Mouse (Mus musculus): ENCODE measurements at regions not wholly inside any gene's neighbourhood (a gene's known extent, or its start where the extent isn't known, plus 50 kb on each side); places are given as distances from the start of the nearest gene placed in this dataset.

DNA sequence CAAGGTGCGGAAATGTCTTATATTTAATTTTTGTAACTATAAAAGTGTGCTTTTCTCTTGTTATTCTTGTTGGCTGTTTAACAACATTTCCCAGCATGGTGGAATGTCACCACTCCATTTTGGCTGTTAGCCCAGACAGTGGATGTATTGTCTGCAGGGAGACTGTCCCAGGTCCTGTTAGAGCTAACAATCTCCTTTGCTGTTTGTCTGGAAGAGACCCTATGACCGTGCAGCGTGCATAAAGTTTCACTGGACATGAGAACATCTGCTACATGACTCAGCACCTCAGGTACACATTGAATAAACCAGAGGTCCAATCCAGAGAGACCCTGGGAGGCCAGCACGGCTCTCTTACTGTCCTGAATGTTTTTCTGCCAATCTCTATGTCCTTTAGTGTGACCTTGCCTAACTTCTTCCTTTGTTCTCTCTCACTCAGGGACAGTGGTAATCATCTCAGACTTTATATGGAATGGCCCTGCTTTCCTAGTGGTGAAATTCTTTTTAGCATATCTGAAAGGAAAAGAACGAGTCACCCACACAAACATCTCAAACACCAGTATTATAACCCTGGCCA is 450.7 kb downstream of the Fgf9 start:
- H3K4me2 ChIP-seq (ENCODE audit: low read depth, low read length) = no peak overlapping the region
- WGBS = 58% methylated on average over 5 of the region's 5 CpGs
- no peak overlapping the region for H3K4me3 ChIP-seq (ENCODE audit: low read depth, low read length)
- H3K36me3 ChIP-seq (ENCODE audit: control insufficient read depth, insufficient read depth, low read length) = no peaks in the 10 kb centered on the region
- H3K4me1 ChIP-seq (ENCODE audit: control insufficient read depth, insufficient read depth, low read length) = no peaks in the 10 kb centered on the region
- no peaks in the 10 kb centered on the region for H3K27me3 ChIP-seq (ENCODE audit: control insufficient read depth, insufficient read depth, low read length)
- ATAC-seq (ENCODE audit: low read depth) = no peak; the same call in 1 of the 2 replicates
- no peak overlapping the region for H3K27ac ChIP-seq (ENCODE audit: low read depth, low read length)
- no peak overlapping the region for H3K9ac ChIP-seq (replicated peaks; ENCODE audit: low read depth, low read length)
- H3K9me3 ChIP-seq (ENCODE audit: control insufficient read depth, low read length) = no peaks in the 10 kb centered on the region

- Histone ChIP-seq H3K9ac (replicated peaks; ENCODE audit: low read depth, low read length) (no peak overlapping the region), H3K4me3 (ENCODE audit: low read depth, low read length) (no peak overlapping the region), H3K27me3 (ENCODE audit: control insufficient read depth, insufficient read depth, low read length) (no peaks in the 10 kb centered on the region), H3K4me1 (ENCODE audit: control insufficient read depth, insufficient read depth, low read length) (no peaks in the 10 kb centered on the region), H3K4me2 (ENCODE audit: low read depth, low read length) (no peak overlapping the region), H3K36me3 (ENCODE audit: control insufficient read depth, insufficient read depth, low read length) (no peaks in the 10 kb centered on the region), H3K9me3 (ENCODE audit: control insufficient read depth, low read length) (no peaks in the 10 kb centered on the region), H3K27ac (ENCODE audit: low read depth, low read length) (no peak overlapping the region)
- 54% methylated on average over 5 of the region's 5 CpGs for WGBS
- no peak for ATAC-seq (ENCODE audit: low read depth)
Observed at GRCm38 (mm10) chr14:58520384-58520783, 450.0 kb downstream of the Fgf9 start.

DNA sequence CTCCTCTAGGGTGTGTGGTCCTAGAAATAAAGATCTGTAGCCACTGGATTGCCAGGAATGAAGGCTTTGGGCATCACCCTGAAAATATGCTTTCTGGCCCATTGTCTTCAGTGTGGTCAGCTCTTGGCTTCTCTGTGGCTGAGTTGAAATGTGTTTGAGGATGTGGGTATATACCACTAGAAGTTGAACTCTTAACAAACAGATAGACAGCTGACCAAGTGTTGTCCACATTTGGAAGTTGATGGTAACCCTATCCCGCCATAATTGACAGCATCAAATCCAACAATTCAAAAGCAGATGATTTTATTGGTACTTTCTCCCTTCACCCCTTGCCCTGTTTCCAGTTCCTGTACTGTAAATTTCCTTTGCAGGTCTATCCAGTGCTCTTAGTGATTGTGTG is 448.7 kb downstream of the Fgf9 start:
- 87% methylated on average over 1 of the region's 1 CpGs for WGBS
- H3K27me3 ChIP-seq (ENCODE audit: control insufficient read depth, insufficient read depth, low read length) = no peaks in the 10 kb centered on the region
- no peak overlapping the region for H3K4me2 ChIP-seq (ENCODE audit: low read depth, low read length)
- no peak overlapping the region for H3K27ac ChIP-seq (ENCODE audit: low read depth, low read length)
- no peak overlapping the region for H3K4me3 ChIP-seq (ENCODE audit: low read depth, low read length)
- no peak overlapping the region for H3K9ac ChIP-seq (replicated peaks; ENCODE audit: low read depth, low read length)
- H3K4me1 ChIP-seq (ENCODE audit: control insufficient read depth, insufficient read depth, low read length) = no peaks in the 10 kb centered on the region
- no peak for ATAC-seq (ENCODE audit: low read depth)
- no peaks in the 10 kb centered on the region for H3K9me3 ChIP-seq (ENCODE audit: control insufficient read depth, low read length)
- H3K36me3 ChIP-seq (ENCODE audit: control insufficient read depth, insufficient read depth, low read length) = no peaks in the 10 kb centered on the region

GRCm38 (mm10) chr14:58516543-58516942 is 446.2 kb downstream of the Fgf9 start:
- no peak overlapping the region for H3K27ac ChIP-seq (ENCODE audit: low read depth, low read length)
- H3K9me3 ChIP-seq (ENCODE audit: control insufficient read depth, low read length) = no peaks in the 10 kb centered on the region
- no peak for ATAC-seq (ENCODE audit: low read depth)
- H3K36me3 ChIP-seq (ENCODE audit: control insufficient read depth, insufficient read depth, low read length) = no peaks in the 10 kb centered on the region
- no peak overlapping the region for H3K4me2 ChIP-seq (ENCODE audit: low read depth, low read length)
- H3K4me1 ChIP-seq (ENCODE audit: control insufficient read depth, insufficient read depth, low read length) = no peaks in the 10 kb centered on the region
- WGBS = 20% methylated on average over 4 of the region's 4 CpGs
- H3K27me3 ChIP-seq (ENCODE audit: control insufficient read depth, insufficient read depth, low read length) = no peaks in the 10 kb centered on the region
- H3K4me3 ChIP-seq (ENCODE audit: low read depth, low read length) = no peak overlapping the region
- H3K9ac ChIP-seq (replicated peaks; ENCODE audit: low read depth, low read length) = no peak overlapping the region

- no peaks in the 10 kb centered on the region for H3K27me3 ChIP-seq (ENCODE audit: control insufficient read depth, insufficient read depth, low read length)
- H3K9me3 ChIP-seq (ENCODE audit: control insufficient read depth, low read length) = no peaks in the 10 kb centered on the region
- no peak overlapping the region for H3K27ac ChIP-seq (ENCODE audit: low read depth, low read length)
- H3K9ac ChIP-seq (replicated peaks; ENCODE audit: low read depth, low read length) = no peak overlapping the region
- H3K4me1 ChIP-seq (ENCODE audit: control insufficient read depth, insufficient read depth, low read length) = no peaks in the 10 kb centered on the region
- ATAC-seq (ENCODE audit: low read depth) = no peak
- no peak overlapping the region for H3K4me2 ChIP-seq (ENCODE audit: low read depth, low read length)
- 91% methylated on average over 6 of the region's 6 CpGs for WGBS
- H3K36me3 ChIP-seq (ENCODE audit: control insufficient read depth, insufficient read depth, low read length) = no peaks in the 10 kb centered on the region
- no peak overlapping the region for H3K4me3 ChIP-seq (ENCODE audit: low read depth, low read length)
Observed at GRCm38 (mm10) chr14:58512177-58512576, 441.8 kb downstream of the Fgf9 start.

DNA sequence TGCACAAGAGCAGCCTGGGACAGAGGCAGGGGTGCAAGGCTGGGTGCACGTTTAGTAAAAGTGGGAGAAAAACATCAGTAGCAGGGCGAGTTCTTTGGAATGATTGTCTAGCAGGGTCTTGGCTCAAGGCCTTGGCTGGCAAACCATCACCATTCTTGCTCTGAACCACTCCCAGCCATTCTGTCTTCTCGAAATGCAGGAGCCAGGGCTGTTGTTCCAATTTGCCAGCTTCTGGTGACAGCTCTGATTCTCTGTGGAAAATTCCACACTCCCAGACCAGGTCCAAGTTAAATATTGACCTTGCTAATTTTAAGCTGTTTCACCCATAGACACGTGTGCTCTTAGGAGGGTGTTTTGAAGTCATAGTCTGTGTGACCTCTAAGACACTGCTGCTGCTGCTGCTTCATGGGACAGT is 441.2 kb downstream of the Fgf9 start:
- Histone ChIP-seq H3K4me2 (ENCODE audit: low read depth, low read length) (no peak overlapping the region), H3K4me1 (ENCODE audit: control insufficient read depth, insufficient read depth, low read length) (no peaks in the 10 kb centered on the region), H3K9ac (replicated peaks; ENCODE audit: low read depth, low read length) (no peak overlapping the region), H3K9me3 (ENCODE audit: control insufficient read depth, low read length) (no peaks in the 10 kb centered on the region), H3K36me3 (ENCODE audit: control insufficient read depth, insufficient read depth, low read length) (no peaks in the 10 kb centered on the region), H3K27ac (ENCODE audit: low read depth, low read length) (no peak overlapping the region), H3K4me3 (ENCODE audit: low read depth, low read length) (no peak overlapping the region), H3K27me3 (ENCODE audit: control insufficient read depth, insufficient read depth, low read length) (no peaks in the 10 kb centered on the region)
- WGBS = 75% methylated on average over 4 of the region's 4 CpGs
- no peak for ATAC-seq (ENCODE audit: low read depth)

DNA sequence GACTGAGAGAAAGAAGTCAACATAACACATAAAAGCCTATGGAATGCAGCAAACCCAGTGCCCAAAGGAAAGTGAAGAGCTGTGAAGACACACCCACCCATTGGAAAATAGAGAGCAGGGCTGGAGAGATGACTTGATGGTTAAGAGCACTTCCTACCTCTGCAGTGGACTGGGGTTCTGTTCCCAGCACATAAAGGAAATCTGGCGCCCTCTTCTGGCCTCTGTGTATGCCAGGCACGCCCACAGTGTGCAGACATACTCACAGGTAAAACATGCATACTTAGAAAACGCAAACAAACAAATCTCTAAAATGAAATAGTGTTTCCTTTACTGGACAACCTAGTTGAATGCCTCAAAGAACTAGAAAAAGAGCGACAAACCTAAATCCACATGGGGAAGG is 440.4 kb downstream of the Fgf9 start:
- no peak overlapping the region for H3K27ac ChIP-seq (ENCODE audit: low read depth, low read length)
- 82% methylated on average over 4 of the region's 4 CpGs for WGBS
- no peaks in the 10 kb centered on the region for H3K36me3 ChIP-seq (ENCODE audit: control insufficient read depth, insufficient read depth, low read length)
- no peak overlapping the region for H3K4me2 ChIP-seq (ENCODE audit: low read depth, low read length)
- H3K9ac ChIP-seq (replicated peaks; ENCODE audit: low read depth, low read length) = no peak overlapping the region
- H3K4me1 ChIP-seq (ENCODE audit: control insufficient read depth, insufficient read depth, low read length) = no peaks in the 10 kb centered on the region
- H3K27me3 ChIP-seq (ENCODE audit: control insufficient read depth, insufficient read depth, low read length) = no peaks in the 10 kb centered on the region
- no peak for ATAC-seq (ENCODE audit: low read depth)
- no peaks in the 10 kb centered on the region for H3K9me3 ChIP-seq (ENCODE audit: control insufficient read depth, low read length)
- H3K4me3 ChIP-seq (ENCODE audit: low read depth, low read length) = no peak overlapping the region

DNA sequence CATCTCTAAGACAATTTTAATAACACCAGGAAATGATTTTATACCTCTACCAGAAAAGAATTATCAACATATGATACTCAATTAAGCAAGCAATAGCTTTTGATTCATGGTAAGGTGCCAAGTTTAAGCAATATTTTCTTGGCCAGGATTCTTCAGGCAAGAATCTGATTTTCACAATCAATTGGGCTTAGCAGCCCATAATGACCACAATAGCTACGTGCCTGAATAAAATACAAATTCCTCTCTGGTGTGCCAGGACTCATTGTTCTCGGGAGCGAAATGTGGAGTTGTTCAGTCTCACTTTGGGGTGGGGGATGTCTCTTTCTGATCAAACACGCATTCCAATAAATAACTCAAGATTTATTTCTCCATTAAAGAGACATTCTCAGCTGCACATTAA is 438.8 kb downstream of the Fgf9 start:
- 35% methylated on average over 4 of the region's 4 CpGs for WGBS
- no peak overlapping the region for H3K4me2 ChIP-seq (ENCODE audit: low read depth, low read length)

GRCm38 (mm10) chr14:58506490-58506889 is 436.1 kb downstream of the Fgf9 start:
- no peaks in the 10 kb centered on the region for H3K27me3 ChIP-seq (ENCODE audit: control insufficient read depth, insufficient read depth, low read length)
- no peaks in the 10 kb centered on the region for H3K4me1 ChIP-seq (ENCODE audit: control insufficient read depth, insufficient read depth, low read length)
- no peak for ATAC-seq (ENCODE audit: low read depth)
- H3K4me3 ChIP-seq (ENCODE audit: low read depth, low read length) = no peak overlapping the region
- no peak overlapping the region for H3K9ac ChIP-seq (replicated peaks; ENCODE audit: low read depth, low read length)
- no peak overlapping the region for H3K27ac ChIP-seq (ENCODE audit: low read depth, low read length)
- no peaks in the 10 kb centered on the region for H3K36me3 ChIP-seq (ENCODE audit: control insufficient read depth, insufficient read depth, low read length)
- H3K9me3 ChIP-seq (ENCODE audit: control insufficient read depth, low read length) = no peaks in the 10 kb centered on the region
- WGBS = 84% methylated on average over 3 of the region's 3 CpGs
- H3K4me2 ChIP-seq (ENCODE audit: low read depth, low read length) = no peak overlapping the region

More for the DNA sequence above, 438.8 kb downstream of the Fgf9 start:
- Histone ChIP-seq H3K9me3 (ENCODE audit: control insufficient read depth, low read length) (no peaks in the 10 kb centered on the region), H3K4me1 (ENCODE audit: control insufficient read depth, insufficient read depth, low read length) (no peaks in the 10 kb centered on the region), H3K27ac (ENCODE audit: low read depth, low read length) (no peak overlapping the region), H3K27me3 (ENCODE audit: control insufficient read depth, insufficient read depth, low read length) (no peaks in the 10 kb centered on the region), H3K36me3 (ENCODE audit: control insufficient read depth, insufficient read depth, low read length) (no peaks in the 10 kb centered on the region), H3K4me3 (ENCODE audit: low read depth, low read length) (no peak overlapping the region), H3K9ac (replicated peaks; ENCODE audit: low read depth, low read length) (no peak overlapping the region)
- no peak for ATAC-seq (ENCODE audit: low read depth)

DNA sequence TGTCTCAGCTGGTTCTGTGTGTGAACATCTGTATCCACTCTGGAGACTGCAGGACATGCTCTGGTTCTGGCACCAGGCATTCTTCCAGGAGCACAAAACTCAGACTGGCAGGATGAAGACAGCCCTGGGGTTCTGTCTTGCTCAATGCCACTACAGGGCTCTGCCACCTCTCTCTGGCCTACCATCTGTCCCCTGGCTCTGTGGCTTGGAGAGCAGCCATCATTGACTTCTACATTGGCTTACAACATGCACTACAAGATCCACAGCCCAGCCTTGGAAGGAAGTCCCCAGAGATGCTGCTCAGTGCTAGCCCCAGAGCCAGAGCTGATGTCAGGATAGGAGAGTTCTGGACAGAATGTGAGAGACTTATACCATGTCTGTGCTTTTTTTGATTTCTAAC is 435.5 kb downstream of the Fgf9 start:
- no peak for ATAC-seq (ENCODE audit: low read depth)
- Histone ChIP-seq H3K27me3 (ENCODE audit: control insufficient read depth, insufficient read depth, low read length) (no peaks in the 10 kb centered on the region), H3K27ac (ENCODE audit: low read depth, low read length) (no peak overlapping the region), H3K4me3 (ENCODE audit: low read depth, low read length) (no peak overlapping the region), H3K9ac (replicated peaks; ENCODE audit: low read depth, low read length) (no peak overlapping the region), H3K4me2 (ENCODE audit: low read depth, low read length) (no peak overlapping the region), H3K9me3 (ENCODE audit: control insufficient read depth, low read length) (no peaks in the 10 kb centered on the region), H3K4me1 (ENCODE audit: control insufficient read depth, insufficient read depth, low read length) (no peaks in the 10 kb centered on the region), H3K36me3 (ENCODE audit: control insufficient read depth, insufficient read depth, low read length) (no peaks in the 10 kb centered on the region)
